Mouse (Mus musculus) liver, embryonic 14.5 days (tissue): ENCODE results near the gene Asna1.

Experiments used
- CTCF ChIP-seq: IDR thresholded peaks from 2 replicates; pipeline ENCODE4 v1.5.1; 2016; ENCODE audit warnings: antibody characterized with exemption, low read depth, control low read depth
- EP300 ChIP-seq: IDR thresholded peaks from 2 replicates; pipeline ENCODE4 v1.6.1; 2016; ENCODE audit warnings: antibody characterized with exemption, low read depth

DNA sequence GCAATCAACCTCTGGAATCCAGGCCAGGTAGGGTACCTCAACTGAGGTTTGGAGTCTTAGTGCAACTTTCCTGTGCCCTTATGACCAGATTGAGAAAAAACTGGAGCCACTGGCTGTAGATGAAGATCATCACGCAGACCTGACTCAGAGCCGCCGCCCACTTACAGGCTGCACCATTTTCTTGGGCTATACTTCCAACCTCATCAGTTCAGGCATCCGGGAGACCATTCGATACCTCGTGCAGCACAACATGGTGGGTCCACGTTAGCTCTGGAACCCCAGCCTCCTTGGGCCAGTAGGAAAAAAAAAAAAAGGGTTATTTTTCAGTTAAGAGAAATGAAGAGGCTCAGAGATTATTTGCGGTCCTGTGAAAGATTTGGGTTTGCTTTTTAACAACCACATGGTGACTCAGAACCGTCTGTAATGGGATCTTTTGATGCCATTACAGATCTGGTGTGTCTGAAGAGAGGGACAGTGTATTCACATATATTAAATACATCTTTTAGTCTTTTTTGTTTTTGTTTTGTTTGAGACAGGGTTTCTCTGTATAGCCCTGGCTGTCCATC, 47.4 kb upstream of the Asna1 start:
- TF ChIP-seq EP300 (no peak), CTCF (no peak)
